Mouse (Mus musculus) E14TG2a.4 (cell line): ENCODE results near the gene Edc4.

Experiments
- H3K27me3 ChIP-seq: 2 replicates; pipeline ENCODE4 v1.6.1; 2014; ENCODE audit warnings: low read length, control low read depth; ENCODE audit not compliant: insufficient read depth
- H3K36me3 ChIP-seq: 2 replicates; pipeline ENCODE4 v1.6.1; 2014; ENCODE audit warnings: low read length, control low read depth; ENCODE audit not compliant: insufficient read depth
- H3K4me1 ChIP-seq: replicated peaks from 2 replicates; pipeline ENCODE4 v1.6.1; 2014; ENCODE audit warnings: low read depth, low read length, control low read depth
- H3K4me3 ChIP-seq: replicated peaks from 2 replicates; pipeline ENCODE4 v1.5.1; 2014; ENCODE audit warnings: mild to moderate bottlenecking, low read length
- H3K9me3 ChIP-seq: 2 replicates; pipeline ENCODE4 v1.6.1; 2014; ENCODE audit warnings: low read length, control low read depth
- CTCF ChIP-seq: conservative IDR thresholded peaks from 2 replicates; pipeline ENCODE4 v1.5.1; 2014; ENCODE audit warnings: low read length
- NANOG ChIP-seq: IDR thresholded peaks from 2 replicates; pipeline ENCODE4 v1.6.1; 2014; ENCODE audit warnings: borderline replicate concordance, low read length, mixed read lengths
- POU5F1 ChIP-seq: IDR thresholded peaks from 2 replicates; pipeline ENCODE4 v1.6.1; 2014; ENCODE audit warnings: low read length, borderline replicate concordance

The Edc4 gene

DNA sequence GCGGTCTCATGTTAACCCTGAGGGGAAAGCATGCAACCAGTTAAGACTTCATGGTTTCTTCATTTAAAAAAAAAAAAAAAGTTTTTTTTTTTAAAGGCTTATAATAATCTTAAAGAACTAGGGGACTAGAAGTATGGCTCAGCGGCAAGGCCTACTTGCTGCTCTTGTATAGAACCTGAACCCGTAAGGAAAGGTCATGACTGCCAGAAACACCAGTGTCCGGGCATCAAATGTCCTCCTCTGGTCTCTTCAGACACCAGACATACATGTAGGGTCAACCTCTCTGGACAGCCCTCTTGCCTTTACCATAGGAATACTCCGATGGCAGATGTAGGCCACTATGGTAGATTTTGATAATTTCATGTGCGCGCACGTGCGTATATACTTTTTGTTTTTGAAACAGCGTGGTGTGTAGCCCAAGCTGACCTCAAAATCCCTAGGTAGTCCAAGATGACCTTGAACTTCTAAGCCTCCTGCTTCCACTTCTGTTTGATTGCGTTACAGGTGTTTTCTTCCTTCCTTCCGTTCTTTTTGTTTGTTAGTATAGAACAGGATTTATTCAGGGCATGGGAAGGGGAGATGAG, 28.4 kb upstream of the Edc4 start:
- Histone ChIP-seq H3K4me1 (peaks cover 69% of the 10 kb centered on the region), H3K36me3 (peaks cover 42% of the 10 kb centered on the region), H3K9me3 (no peaks in the 10 kb centered on the region), H3K4me3 (peak overlapping the region; percentile 97), H3K27me3 (no peaks in the 10 kb centered on the region; the same call in 1 of the 2 replicates)
- TF ChIP-seq POU5F1 (no peak), NANOG (no peak), CTCF (no peak)

DNA sequence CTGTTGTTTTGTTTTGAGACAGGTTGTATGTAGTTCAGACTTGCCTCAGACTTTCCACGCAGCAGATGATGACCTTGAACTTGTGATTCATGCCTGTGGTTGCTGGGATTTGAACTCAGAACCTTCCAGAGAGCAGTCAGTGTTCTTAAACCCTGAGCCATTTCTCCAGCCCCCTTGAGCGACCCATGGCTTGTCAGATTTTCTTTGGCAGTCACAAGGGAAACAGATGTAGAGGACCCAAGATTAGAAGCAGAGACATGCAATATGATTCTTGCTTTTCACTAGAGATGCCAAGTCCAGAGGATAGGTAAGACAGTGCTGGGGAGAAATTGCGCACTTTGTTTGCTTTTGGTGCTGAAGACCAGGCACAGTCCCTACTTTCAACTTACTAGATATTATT, 27.5 kb upstream of the Edc4 start, which contains the start of gene Cenpt:
Cenpt (minus strand) TSS at position 101 of the 400 bp plus-strand sequence.
- TF ChIP-seq POU5F1 (no peak), NANOG (no peak), CTCF (no peak)

DNA sequence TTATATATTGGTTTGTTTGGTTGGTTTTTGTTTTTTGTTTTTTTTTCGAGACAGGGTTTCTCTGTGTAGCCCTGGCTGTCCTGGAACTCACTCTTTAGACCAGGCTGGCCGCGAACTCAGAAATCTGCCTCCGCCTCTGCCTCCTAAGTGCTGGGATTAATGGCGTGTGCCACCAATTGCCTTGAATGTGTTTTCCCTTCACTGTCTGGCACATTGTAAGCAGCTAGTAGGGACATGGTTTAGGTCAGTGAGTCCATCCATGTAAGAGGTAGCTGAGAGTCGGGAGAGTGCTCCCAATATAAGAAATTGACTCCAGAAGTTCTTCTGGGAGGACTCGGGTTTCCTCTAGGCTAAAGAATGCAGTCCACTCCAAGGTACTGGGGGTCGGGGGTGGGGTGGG, 26.4 kb upstream of the Edc4 start:
- H3K4me1 ChIP-seq: peaks cover 75% of the 10 kb centered on the region
- peak overlapping the region; percentile 93 for H3K4me3 ChIP-seq

More for the DNA sequence above, 27.5 kb upstream of the Edc4 start, which contains the start of gene Cenpt:
- Histone ChIP-seq H3K4me3 (peak within 1 kb of the TSS; percentile 97), H3K9me3 (no peaks in the 10 kb centered on the region), H3K4me1 (peaks cover 72% of the 10 kb centered on the region), H3K27me3 (no peaks in the 10 kb centered on the region; the same call in 1 of the 2 replicates), H3K36me3 (peaks cover 42% of the 10 kb centered on the region)

DNA sequence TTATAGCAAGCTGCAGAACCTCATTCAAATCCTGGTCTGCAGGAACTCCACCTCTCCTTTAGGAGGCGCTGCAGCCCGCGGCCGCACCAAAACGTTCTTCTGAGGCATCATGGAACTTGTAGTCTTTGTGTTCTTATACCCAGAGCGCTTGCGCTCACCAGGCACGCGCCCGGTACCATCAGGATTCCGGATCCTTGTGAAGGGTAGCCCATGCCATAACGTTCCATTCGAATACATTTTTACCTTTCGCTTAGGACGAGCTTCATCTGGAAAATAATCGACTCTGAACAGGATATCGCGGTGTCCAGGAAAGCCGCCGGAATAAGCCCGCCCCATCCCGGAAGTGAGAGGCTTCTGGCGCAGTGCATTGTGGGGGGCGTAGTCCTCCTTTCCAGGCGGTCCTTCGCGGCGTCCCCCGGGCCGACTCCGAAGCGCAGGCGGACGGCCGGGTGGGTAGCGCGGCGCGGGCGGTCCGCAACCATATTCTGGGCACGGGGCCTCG, 25.9 kb upstream of the Edc4 start, which contains the start of gene Thap11:
Thap11 (plus strand) TSS at position 418 of the 502 bp plus-strand sequence.
- no peaks in the 10 kb centered on the region for H3K9me3 ChIP-seq
- TF ChIP-seq CTCF (peak; percentile 54), POU5F1 (no peak), NANOG (no peak)
- H3K27me3 ChIP-seq: no peaks in the 10 kb centered on the region; the same call in 1 of the 2 replicates
- H3K4me1 ChIP-seq: peaks cover 75% of the 10 kb centered on the region
- peaks cover 35% of the 10 kb centered on the region for H3K36me3 ChIP-seq
- peak within 1 kb of the TSS; percentile 93 for H3K4me3 ChIP-seq

More for the DNA sequence above, 26.4 kb upstream of the Edc4 start:
- Histone ChIP-seq H3K9me3 (no peaks in the 10 kb centered on the region), H3K36me3 (peaks cover 40% of the 10 kb centered on the region), H3K27me3 (no peaks in the 10 kb centered on the region; the same call in 1 of the 2 replicates)
- no peak for TF ChIP-seq CTCF

DNA sequence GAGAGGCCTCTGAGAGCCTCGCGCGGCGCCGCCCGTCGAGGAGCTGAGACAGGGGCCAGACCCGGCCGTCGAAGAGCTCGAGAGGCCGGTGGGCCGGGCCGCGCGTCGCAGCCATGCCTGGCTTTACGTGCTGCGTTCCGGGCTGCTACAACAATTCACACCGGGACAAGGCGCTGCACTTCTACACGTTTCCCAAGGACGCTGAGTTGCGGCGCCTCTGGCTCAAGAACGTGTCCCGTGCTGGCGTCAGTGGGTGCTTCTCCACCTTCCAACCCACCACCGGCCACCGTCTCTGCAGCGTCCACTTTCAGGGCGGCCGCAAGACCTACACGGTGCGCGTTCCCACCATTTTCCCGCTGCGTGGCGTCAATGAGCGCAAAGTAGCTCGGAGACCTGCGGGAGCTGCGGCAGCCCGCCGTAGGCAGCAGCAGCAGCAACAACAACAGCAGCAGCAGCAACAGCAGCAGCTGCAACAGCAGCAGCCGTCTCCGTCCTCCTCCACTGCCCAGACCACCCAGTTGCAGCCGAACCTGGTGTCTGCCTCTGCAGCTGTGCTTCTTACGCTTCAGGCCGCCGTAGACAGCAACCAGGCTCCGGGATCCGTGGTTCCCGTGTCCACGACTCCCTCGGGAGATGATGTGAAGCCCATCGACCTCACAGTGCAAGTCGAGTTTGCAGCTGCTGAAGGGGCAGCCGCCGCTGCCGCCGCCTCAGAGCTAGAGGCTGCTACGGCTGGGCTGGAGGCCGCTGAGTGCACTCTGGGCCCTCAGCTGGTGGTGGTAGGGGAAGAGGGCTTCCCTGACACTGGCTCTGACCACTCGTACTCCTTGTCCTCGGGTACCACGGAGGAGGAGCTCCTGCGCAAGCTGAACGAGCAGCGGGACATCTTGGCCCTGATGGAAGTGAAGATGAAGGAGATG, 25.2 kb upstream of the Edc4 start:
- no peak for TF ChIP-seq NANOG
- no peak for TF ChIP-seq CTCF
- TF ChIP-seq POU5F1: no peak
- H3K27me3 ChIP-seq: no peaks in the 10 kb centered on the region; the same call in 1 of the 2 replicates
- peaks cover 32% of the 10 kb centered on the region for H3K36me3 ChIP-seq
- no peaks in the 10 kb centered on the region for H3K9me3 ChIP-seq
- H3K4me1 ChIP-seq: peaks cover 70% of the 10 kb centered on the region
- peak overlapping the region; percentile 93 for H3K4me3 ChIP-seq

DNA sequence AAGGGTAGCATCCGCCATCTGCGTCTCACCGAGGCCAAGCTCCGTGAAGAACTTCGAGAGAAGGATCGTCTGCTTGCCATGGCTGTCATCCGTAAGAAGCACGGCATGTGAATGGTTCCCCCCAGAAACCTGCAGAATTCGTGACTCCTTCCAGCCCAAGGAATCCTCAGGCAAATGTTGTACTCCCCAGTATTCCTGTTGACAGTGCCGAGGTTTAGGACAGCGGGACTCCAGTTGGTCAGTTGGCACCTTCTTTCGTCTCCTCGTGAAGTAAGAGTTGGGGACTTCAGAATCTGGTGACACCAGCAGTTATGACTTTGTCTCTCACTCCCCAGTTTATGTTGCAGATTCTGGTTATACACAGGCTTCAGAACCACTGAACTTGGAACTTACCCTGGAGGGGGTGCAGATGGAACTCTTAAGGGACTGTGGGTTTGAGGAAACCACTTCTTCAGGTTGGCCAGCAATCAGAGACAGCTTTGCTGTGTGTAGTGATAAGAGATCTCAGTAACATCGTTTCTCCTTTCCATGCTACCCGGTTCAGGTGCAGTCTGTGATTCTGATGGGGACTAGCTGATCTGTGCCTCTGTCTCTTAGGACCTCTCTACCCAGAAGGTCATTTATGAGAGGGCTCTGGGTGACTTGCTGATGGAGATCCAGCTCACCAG, 24.4 kb upstream of the Edc4 start:
- Histone ChIP-seq H3K9me3 (no peaks in the 10 kb centered on the region), H3K27me3 (no peaks in the 10 kb centered on the region; the same call in 1 of the 2 replicates), H3K4me1 (peaks cover 65% of the 10 kb centered on the region), H3K4me3 (peak overlapping the region; percentile 93), H3K36me3 (peaks cover 32% of the 10 kb centered on the region)
- TF ChIP-seq POU5F1: no peak
- no peak for TF ChIP-seq CTCF
- TF ChIP-seq NANOG: no peak

DNA sequence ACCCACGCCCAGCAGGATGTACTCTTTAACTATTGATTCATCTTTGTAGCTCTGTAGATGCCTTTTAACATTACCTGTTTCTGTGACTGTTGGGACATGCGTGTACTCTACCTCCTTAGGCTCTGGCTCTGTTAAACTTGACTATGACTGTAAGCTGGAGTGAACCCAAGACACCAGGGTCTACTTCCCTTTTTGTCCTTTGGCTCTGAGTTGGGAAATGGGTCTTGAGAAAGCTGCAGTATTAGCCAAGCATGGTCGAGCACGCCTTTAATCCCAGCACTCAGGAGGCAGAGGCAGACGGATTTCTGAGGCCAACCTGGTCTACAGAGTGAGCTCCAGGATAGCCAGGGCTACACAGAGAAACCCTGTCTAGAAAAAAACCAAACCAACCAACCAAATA, 22.2 kb upstream of the Edc4 start:
- TF ChIP-seq POU5F1: no peak
- TF ChIP-seq NANOG: no peak
- no peaks in the 10 kb centered on the region for H3K9me3 ChIP-seq
- H3K36me3 ChIP-seq: peaks cover 52% of the 10 kb centered on the region
- H3K4me1 ChIP-seq: peaks cover 73% of the 10 kb centered on the region
- no peak overlapping the region for H3K4me3 ChIP-seq
- no peaks in the 10 kb centered on the region; the same call in 1 of the 2 replicates for H3K27me3 ChIP-seq

DNA sequence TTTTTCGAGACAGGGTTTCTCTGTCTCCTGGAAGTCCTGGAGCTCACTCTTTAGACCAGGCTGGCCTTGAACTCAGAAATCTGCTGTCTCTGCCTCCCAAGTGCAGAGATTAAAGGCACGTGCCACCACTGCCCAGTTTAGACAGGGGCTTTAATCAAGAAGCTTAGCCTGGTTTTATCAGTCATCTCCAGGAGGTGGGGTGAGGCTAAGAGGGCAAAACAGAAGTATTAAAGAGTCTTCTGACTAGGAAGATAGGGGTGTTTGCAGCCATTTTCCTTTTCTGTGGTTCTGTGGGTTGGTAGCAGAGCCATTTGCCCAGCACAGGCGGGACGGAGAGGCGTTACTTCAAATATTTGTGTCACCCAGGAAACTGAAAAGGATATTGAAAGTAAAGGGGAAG, 21.4 kb upstream of the Edc4 start:
- TF ChIP-seq POU5F1 (no peak), NANOG (no peak), CTCF (no peak)

More for the DNA sequence above, 21.4 kb upstream of the Edc4 start:
- peaks cover 60% of the 10 kb centered on the region for H3K36me3 ChIP-seq
- no peaks in the 10 kb centered on the region; the same call in 1 of the 2 replicates for H3K27me3 ChIP-seq
- peaks cover 75% of the 10 kb centered on the region for H3K4me1 ChIP-seq
- H3K4me3 ChIP-seq: peak overlapping the region; percentile 100
- H3K9me3 ChIP-seq: no peaks in the 10 kb centered on the region
